Mouse (Mus musculus) urinary bladder, postnatal 14 days (tissue): Measurements from ENCODE around the gene Mtg1.

Experiments used
- DNase-seq: peaks from one replicate; pipeline ENCODE4 v3.0.0; 2021; ENCODE audit warnings: low spot score

The Mtg1 gene

DNA sequence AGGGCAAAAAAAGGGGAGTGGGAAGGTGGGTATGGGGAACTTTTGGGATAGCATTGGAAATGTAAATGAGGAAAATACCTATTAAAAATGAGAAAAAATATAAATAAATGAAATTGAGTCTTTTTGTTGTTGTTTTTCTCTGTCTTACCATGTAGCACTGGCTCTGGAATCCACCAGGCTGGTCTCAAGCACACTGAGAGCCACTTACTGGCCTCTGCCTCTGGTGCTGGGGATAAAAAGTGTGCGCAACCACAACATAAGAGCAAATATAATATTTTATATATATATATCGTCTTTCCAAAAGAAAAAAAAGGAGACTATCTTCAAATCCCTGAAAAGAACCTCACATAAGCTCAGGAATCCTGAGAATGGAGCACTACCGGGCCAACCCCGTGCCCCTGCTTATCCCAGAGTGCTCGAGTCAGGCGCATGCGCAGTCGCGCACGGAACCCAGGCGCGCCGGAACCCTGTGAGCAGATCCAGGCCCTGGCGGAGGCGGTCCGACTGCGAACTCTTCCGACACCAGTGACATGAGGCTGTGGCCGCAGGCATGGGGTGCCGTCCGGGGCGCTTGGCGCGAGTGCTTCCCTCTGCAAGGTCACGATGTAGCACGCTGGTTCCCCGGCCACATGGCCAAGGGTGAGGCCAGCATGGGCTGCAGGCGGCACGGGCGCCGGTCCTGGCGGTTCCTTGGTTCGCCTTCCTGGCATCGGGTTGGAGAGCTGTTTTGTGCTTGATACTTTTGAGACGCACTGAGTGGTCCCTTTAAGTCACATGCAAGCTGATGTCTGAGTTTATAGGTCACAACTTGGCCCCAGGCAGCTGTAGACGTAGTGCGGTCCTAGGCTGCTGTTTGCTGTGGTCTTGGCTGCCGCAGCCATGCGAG is at the start of gene Mtg1:
Mtg1 (plus strand) TSS at position 430 of the 886 bp plus-strand sequence.
- DNase-seq, result peak; percentile 95

DNA sequence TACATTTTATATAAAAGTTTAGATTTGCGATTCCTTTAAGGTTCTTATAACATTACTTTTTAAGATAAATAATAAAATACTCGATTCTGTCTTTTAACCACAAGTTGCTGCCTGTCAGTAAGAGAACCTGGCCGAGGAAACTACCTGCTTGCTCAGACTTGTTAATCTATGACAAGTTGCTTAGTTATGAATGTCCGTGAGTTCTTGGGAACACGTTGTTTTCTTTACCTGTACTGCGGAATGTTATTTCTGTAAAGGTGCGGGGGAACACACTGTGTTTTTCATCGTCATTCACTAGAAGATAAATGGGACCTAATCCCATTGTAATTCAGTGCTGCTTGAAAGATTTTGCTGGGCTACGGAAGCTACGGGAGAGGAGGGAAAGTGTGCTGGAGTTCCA is 46.8 kb upstream of the Mtg1 start:
- peak; percentile 27 for DNase-seq

DNA sequence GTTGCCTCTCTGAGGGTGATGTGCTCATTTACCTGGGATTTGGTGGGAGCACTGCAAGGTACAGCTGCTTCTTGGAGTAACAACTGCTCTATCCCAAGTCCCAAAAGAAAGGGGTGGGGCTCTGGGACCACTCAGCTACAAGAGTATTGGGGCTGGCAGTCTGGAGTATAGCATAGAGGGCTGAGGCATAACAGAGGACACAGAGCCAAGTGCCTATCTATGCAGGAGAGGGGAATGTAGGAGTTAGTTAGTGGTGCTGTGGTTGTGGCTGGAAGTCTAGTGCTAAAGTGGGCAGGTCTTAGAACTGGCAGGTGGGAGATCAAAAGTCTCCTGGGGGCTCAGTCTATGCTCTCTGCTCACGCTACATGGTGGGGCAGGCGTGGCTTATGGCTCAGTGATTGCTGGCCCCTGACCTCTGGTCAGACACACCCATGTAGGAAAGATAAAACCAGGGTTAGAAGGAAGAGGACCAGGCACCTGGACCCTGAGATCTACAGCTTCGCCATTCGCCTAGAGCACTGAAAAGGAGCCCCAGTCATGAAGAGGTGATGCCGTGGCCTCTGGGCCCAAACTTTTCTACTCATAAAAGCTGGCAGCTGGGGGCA is 44.3 kb upstream of the Mtg1 start, which contains the start of gene Prap1:
Prap1 (plus strand) TSS at position 472 of the 605 bp plus-strand sequence.
- no peak for DNase-seq

DNA sequence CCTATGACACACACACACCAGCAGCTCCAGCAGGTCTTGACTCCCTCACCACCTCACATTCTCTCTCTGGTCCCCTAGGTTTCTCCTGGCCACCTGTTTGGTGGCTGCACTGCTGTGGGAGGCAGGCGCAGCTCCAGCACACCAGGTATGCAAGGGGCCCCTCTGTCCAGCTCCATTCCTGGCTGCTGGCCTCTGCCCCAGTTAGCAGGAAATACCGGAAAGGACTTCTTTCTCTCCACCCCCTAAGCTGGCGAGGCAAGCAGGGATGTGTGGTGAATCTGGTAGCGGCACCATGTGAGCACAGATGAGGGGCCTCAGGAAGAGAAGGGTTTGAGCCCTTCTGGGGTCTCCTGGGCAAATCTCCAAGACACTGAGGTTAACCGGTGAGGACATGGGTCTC is 42.4 kb upstream of the Mtg1 start:
- DNase-seq, result peak; percentile 69

DNA sequence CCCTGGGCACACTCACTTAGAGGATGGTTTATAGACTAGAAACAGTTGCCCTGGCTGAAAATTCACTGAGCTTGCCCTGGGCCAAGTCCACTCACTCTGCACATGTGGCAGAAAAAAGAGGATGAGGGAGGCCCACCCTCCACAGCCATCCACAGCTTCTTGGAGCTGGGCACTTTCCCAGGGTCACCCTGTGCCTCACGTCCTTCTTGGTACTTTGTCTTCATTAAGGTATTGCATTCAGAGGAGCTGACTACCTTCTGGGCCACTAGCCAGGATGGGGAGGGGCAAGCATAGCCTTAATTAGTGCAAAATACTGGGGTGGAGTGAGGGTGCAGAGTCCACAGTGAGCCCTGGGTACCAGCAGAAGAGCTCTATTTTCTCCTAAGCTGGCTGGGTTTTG is 41.8 kb upstream of the Mtg1 start:
- DNase-seq, result no peak

DNA sequence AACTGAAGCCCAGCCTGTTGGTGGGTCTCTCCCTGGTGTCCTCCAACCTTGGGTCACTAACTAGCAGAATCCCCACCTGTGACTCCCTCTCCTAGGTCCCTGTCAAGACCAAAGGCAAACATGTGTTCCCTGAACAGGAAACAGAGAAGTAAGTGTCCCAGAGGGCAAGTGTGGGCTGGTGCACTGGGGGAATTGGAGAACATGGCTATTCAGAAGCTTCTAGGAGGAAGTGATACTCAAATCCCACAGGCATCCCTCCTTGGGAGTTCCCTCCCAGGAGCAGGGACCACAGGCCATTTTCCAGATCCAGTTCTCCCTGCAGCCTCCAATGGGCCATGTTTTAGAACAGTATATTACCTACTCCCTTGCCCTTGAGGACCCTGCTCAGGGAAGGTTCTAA is 41.3 kb upstream of the Mtg1 start:
- no peak for DNase-seq

DNA sequence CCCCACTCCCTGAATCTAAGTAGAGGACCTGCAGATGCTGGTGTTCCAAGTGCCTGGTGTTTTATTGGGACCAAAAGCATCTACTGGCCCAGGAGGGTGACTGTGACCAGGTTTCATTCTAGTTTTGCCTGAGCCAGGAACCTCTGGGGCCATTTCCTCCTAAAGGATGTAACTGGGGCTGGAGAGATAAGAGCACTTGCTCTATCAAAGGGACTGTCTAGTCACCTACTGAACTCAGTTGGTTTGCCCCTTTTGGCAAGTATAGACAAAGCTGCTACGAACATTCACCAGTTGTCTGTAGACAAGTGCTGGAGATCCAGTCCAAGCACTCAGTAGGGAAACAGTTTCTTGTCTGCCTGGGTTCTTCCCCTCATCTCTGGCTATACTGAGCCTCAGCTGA is 38.9 kb upstream of the Mtg1 start:
- DNase-seq, result no peak

DNA sequence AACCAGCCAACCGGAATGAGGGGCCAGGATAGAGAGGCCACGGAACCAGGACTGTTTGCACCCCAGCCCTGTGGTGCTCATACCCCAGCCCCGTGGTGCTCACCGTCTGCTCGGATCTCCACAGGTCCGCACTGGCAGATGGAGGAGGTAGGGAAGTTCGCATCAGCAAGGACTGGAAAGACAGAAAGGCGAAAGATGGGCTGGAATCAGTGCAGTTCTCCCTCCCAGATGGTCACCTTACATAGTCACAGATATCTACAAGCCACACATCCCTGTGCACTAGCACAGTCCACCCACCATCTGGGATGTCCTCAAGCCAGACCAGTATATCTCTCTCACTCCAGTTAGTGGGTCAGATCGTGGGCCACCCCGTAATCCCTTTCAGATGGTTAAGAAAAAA is 35.9 kb upstream of the Mtg1 start:
- no peak for DNase-seq

DNA sequence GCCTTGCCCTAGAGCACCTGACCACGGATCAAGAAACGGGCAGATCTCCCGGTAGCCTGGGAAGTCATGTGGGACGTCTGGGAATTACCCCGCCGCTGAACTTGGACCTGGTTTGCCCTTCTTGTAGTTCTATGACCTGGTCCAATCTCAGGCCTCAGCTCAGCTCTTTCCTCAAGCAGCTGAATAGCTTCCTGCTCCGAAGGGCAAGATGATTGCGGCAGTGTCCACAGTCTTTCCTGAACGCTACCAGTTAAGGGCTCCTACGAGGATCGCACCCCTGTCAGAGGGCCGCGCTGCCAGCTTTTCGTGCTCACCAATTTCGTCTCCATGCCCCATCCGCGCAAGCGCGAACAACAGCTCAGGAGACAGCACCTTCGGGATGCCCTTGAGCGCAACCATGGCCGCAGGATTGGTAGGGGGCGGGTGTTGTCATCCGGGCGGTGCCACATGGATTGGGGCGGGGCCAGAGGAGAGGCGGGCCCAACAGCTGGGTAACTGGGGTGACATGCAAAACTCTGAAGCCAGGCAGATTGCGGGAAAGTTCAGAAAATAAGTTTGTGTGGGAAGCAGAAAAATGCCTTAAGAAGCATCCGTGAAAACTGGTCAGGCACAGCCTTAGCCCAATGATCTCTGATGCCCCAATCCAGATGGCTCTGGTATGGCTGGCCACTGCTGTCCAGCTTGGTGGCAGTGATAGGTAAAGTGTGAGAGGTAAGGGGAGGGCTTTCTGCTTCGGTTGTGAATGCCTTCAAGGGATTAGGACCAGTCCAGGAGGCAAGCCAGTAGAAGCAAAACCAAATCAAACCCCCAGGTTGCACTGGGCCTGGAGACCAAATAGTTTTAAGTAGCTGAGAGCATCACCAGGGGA is 35.1 kb upstream of the Mtg1 start, which contains the start of gene Fuom:
Fuom (minus strand) TSS at position 449 of the 868 bp plus-strand sequence.
- peak; percentile 91 for DNase-seq

DNA sequence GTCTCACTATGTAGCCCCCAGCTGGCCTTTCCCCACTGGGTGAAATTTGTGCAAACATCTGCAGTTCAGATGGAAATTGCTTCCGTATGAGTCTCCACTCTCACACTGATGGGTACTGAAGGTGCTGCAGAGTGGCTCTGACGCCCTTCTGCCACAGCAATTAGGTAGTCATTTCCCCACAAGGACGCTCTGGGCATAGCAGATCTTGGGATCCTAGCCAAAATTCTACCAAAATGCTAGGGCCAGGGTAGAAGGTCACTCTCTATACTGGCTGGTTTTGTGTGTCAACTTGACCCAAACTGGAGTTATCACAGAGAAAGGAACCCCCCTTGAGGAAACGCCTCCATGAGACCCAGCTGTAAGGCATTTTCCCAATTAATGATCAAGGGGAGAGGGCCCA is 33.4 kb upstream of the Mtg1 start:
- no peak for DNase-seq

DNA sequence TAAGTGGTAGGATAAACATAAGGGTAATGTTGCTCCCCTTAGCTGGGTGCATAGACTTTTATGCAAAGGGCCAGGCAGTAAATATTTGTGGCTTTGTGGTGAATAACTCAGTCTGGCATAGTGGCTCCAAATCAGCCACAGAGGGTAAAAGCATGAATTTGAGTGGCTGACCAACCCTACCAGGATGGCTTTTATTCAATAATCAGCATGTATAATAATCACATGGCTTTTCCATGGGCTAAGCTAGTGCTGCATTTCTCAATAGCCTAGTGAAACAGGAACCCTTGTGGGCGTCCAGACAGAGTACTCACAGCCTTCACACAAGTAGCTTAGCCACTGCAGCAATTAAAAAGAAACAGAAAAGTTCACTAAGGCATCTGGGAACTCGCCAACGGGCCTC is 25.4 kb upstream of the Mtg1 start:
- DNase-seq, result no peak

DNA sequence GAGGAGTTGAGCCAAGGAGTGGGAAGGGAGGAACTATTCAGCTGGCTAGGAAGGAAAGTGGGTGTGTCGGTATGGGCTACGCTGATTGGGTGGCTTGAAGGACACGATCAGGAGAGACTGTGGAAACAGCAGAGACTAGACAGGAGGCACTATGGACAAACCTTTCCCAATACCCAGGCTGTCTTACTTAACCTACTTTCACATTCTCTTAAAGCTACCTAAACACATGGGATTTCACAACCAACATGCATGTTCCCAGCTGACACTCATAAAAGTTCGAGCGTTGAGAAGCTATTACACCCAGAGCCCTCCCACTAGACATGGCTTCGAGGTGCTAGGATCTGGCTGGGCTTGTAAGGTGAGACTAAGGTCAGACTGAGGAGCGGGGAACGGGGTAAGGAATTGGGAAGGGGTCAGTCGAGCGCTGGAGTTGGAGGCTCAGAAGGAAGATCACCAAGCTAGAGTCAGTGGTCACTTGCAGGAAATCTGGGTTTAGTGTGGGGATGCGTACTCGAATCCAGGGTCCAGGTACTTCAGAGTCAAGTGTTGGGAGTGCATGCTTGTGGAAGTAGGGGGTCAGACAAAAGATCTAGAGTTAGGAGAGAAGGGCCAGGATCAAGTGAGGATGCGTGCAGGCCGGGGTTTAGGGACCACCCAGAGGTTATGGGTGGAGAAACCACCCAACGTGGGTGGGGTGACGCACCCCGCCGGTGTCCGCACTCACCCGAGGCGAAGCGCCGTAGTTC is 21.6 kb upstream of the Mtg1 start, which contains the start of gene Paox:
Paox (plus strand) TSS at position 217 of the 746 bp plus-strand sequence.
- peak; percentile 70 for DNase-seq

DNA sequence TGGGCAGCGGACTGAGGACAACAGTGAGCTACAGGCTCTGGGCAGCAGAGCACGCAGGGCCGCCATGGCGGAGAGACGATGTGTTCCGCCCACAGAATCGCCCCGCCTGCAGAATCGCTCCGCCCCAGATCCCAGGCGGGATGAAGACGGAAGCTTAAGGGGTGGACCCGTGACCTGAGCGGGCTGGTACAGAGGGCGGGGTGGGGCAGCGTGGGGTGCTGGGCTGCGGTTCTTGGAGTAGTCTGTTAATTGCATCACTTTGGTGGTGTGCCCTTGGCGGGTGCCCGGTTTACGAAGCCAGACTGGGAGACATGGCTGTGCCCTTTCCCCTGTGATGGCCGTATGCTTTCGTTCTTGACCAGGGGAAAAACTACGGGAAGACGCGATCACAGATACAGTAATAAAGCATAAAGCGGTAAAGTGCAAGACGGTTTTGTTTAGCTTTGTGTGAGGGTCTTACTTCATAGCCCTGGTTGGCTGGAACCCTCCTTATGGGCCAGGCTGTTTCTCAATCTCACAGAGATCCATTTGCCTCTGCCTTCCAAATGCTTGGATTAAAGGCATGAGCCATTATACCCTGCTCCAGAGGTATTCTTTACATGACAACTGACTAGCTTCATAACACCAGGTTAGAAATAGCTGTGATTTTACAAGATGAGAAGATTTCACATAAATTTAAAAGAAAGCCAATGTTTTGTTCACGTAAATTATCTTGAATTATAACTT is 20.9 kb upstream of the Mtg1 start, which contains the start of gene Echs1:
Echs1 (minus strand) TSS at position 148 of the 726 bp plus-strand sequence.
- peak; percentile 93 for DNase-seq

DNA sequence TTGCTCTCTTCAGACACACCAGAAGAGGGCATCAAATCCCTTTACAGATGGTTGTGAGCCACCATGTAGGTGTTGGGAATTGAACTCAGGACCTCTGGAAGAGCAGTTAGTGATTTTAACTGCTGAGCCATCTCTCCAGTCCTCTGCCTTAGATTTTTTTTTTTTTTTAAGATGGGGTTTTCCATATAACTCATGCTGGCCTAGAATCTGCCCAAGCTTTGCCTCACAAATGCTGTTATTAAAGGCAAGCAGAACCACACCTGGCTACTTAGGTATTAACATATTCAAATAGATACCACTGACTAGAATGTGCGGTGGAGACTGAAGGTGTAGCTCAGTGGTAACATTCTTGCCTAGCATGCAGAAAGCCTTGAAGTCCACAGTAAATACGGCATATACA is 16.9 kb upstream of the Mtg1 start:
- DNase-seq, result no peak

DNA sequence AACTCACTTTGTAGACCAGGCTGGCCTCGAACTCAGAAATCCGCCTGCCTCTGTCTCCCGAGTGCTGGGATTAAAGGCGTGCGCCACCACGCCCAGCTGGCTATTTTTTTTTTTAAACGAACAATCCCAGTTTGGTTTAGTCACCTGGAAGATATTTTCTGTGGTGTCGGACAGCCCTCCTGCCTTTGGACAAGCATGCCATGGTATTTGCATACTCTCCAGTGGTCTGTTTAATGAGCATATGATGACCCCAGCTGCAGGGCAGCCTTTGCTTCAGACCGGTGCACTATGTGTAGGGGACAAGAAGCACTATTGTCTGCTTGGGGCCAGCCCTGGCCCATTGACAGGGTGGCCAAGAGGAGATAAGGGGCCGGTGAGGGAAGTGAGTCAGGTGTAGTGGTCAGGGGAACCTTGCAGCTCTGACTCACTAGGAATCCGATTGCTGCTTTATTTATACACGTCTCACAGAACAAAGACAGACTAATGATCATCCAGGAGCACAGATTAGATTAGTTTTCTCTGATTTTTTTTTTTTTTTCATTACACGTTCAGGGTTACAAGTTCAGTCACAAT is 15.9 kb upstream of the Mtg1 start:
- DNase-seq, result peak; percentile 32

DNA sequence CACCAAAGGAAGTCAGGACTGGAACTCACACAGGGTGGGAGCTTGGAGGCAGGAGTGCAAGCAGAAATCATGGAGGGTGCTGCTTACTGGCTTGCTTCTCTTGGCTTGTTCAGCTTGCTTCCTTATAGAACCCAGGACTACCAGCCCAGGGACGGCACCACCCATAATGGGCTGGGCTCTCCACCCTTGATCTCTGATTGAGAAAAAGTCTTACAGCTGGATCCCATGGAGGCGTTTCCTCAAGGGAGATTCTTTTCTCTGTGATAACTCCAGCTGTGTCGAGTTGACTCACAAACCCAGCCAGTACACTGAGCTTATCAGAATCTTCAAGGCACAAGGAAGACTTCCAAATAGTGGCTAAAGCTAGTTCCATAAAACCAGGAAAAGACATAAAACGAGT is 14.6 kb upstream of the Mtg1 start:
- no peak for DNase-seq

DNA sequence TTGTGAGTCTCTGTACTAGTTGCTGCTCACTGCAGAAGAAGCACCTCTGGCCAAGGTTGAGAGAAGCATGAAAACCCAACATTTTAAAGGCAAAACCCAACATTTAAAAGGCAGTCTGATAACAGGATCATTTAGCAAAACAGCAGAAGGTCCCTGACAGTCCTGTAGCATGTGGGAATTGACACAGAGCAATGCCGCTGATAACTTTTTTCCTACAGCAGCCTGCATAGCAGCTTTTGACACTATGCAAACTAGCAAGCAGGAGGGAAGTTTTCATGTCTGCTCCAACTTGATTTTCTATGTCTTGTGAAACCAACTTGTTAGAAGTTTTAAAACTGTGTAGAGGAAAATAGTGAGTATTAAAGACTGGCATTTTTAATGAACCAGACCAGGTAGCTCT is 13.0 kb upstream of the Mtg1 start:
- DNase-seq, result no peak

DNA sequence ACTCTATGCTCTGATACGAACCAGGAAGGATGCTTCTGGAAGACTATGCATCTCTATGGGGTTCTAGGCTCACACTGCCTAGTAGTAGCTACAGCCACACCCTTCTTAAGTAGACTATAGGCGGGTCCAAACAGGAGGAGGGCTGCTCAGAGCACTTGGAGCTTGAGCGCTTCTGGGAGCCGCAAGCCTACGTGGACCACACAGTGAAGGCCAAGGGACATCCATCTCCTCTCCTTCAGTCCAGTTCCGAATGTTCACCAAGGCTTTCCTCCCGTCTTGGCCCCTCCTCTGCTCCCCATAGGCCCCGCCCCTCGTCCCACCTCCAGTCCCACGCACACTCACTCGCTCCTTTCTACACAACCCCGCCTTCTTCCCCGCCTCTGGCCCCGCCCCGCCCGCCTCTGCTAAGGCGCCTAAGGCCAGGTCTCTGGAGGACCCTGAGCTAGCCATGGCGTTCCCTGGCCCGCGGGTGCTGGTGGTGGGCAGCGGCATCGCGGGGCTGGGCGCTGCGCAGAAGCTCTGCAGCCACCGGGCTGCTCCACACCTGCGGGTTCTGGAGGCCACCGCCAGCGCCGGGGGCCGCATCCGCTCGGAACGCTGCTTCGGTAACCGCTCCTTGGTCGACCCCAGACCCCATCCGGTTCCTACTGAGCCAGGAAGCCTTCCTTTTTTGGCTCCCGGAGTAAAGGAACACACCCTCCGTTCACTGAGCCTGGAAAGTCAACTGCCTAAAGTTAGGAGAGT is 11.9 kb upstream of the Mtg1 start:
- DNase-seq, result peak; percentile 97

DNA sequence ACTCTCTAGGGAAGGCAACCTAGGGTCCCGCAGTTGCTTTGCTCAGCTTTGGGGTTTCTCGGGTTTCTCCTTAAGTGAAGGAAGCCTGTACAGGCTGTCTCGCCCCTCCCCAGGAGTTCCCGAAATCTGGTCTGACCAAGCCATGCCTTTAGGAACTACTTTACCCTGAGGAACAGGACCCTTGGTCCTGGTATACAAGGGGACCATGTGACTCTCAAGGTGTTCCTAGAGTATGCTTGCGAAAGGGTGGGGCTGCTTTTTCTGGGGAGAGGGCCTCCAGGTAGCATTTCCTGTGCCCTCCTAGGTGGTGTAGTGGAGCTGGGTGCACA is 11.4 kb upstream of the Mtg1 start:
- DNase-seq, result no peak

DNA sequence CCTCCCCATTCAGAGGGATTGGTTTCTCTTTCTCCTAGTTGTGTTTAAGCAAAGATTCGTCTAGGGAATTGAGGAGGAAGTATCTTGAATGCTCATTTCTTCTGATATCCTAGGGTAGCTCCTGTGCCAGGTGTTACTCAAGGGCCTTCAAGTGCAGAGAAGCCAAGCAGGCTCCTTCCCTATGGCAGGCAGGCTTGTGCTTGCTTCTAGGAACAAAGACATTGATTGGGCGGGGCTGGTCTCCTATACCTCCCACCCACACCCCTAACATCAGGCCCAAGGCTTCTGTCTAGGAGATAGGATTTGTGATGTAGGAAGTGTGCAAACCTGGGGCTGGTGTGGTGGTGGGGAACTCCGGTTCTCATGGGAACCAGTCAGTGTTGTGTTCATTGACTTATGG is 10.4 kb upstream of the Mtg1 start:
- DNase-seq, result no peak
